Mouse (Mus musculus) MEL (cell line): Measurements from ENCODE around the gene Galnt6. TPM values are rescaled to one million over a fixed set of nuclear protein-coding genes. Genes with fewer than 3 reads are reported as not detected.

Source experiments
- DNase-seq: peaks from one replicate; pipeline ENCODE4 v3.0.0; 2011; ENCODE audit warnings: low read depth, low spot score
- H3K27ac ChIP-seq: 2 replicates; pipeline ENCODE4 v1.5.1; 2012; ENCODE audit warnings: low read depth, mild to moderate bottlenecking, control low read depth, low read length, moderate library complexity; ENCODE audit not compliant: control insufficient read depth
- H3K27me3 ChIP-seq, 2 experiments: fragments of 150-350 bp in 1 of 2; sonication (generic) in 1 of 2; 2 replicates each; pipeline ENCODE4 v1.6.1; 2012; ENCODE audit warnings: low read length in 2 of 2, mild to moderate bottlenecking in 2 of 2, improper control_type of control experiment in 1 of 2, moderate library complexity in 1 of 2; ENCODE audit not compliant: insufficient read depth in 2 of 2, control insufficient read depth in 1 of 2
- H3K36me3 ChIP-seq, 2 experiments: 2 replicates each; pipeline ENCODE4 v1.6.1; 2012 to 2014; ENCODE audit warnings: low read length in 2 of 2, improper control_type of control experiment in 1 of 2, inconsistent platforms in 1 of 2, mild to moderate bottlenecking in 1 of 2; ENCODE audit not compliant: insufficient read depth in 2 of 2, control insufficient read depth in 1 of 2
- H3K4me1 ChIP-seq, 2 experiments: fragments of 150-350 bp in 1 of 2; sonication (generic) in 1 of 2; 2 replicates each; pipeline ENCODE4 v1.6.1; 2012; ENCODE audit warnings: low read length in 2 of 2, improper control_type of control experiment in 1 of 2, mild to moderate bottlenecking in 1 of 2; ENCODE audit not compliant: insufficient read depth in 2 of 2, control insufficient read depth in 1 of 2
- H3K4me3 ChIP-seq, 2 experiments: fragments of 150-350 bp in 1 of 2; sonication (generic) in 1 of 2; 2 replicates each; pipeline ENCODE4 v1.5.1; 2012; ENCODE audit warnings: low read depth in 2 of 2, low read length in 2 of 2, mild to moderate bottlenecking in 2 of 2, moderate library complexity in 2 of 2, control low read depth in 1 of 2, improper control_type of control experiment in 1 of 2; ENCODE audit not compliant: control insufficient read depth in 1 of 2, insufficient read depth in 1 of 2
- H3K79me2 ChIP-seq: 2 replicates; pipeline ENCODE4 v1.6.1; 2012; ENCODE audit warnings: mild to moderate bottlenecking, low read length, moderate library complexity; ENCODE audit not compliant: control insufficient read depth, poor library complexity, insufficient read depth
- H3K9ac ChIP-seq: 2 replicates; pipeline ENCODE4 v1.6.1; 2012; ENCODE audit warnings: low read depth, mild to moderate bottlenecking, control low read depth, low read length, moderate library complexity; ENCODE audit not compliant: control insufficient read depth, poor library complexity, severe bottlenecking
- H3K9me3 ChIP-seq: fragments of 150-350 bp; sonication (generic); replicated peaks from 2 replicates; pipeline ENCODE4 v1.6.1; 2012; ENCODE audit warnings: mild to moderate bottlenecking, low read length, improper control_type of control experiment, moderate library complexity; ENCODE audit not compliant: insufficient read depth
- BHLHE40 ChIP-seq: IDR thresholded peaks from 2 replicates; pipeline ENCODE4 v1.6.1; 2012; ENCODE audit warnings: low read depth, mild to moderate bottlenecking, inconsistent platforms, low read length, improper control_type of control experiment, borderline replicate concordance
- CHD1 ChIP-seq: IDR thresholded peaks from 2 replicates; pipeline ENCODE4 v1.6.1; 2012; ENCODE audit warnings: low read depth, mild to moderate bottlenecking, inconsistent platforms, low read length, improper control_type of control experiment
- CTCF ChIP-seq, 3 experiments: IDR thresholded peaks in 2 of 3; conservative IDR thresholded peaks in 1 of 3; 2 replicates each; pipeline ENCODE4 v1.5.1; 2011 to 2012; ENCODE audit warnings: low read length in 3 of 3, low read depth in 2 of 3, mild to moderate bottlenecking in 2 of 3, improper control_type of control experiment in 1 of 3, inconsistent platforms in 1 of 3, mixed read lengths in 1 of 3, moderate library complexity in 1 of 3; ENCODE audit not compliant: control insufficient read depth in 1 of 3, insufficient read depth in 1 of 3, poor library complexity in 1 of 3, severe bottlenecking in 1 of 3
- MAZ ChIP-seq: IDR thresholded peaks from 2 replicates; pipeline ENCODE4 v1.6.1; 2012; ENCODE audit warnings: low read depth, mild to moderate bottlenecking, inconsistent platforms, low read length, improper control_type of control experiment
- MXI1 ChIP-seq: IDR thresholded peaks from 2 replicates; pipeline ENCODE4 v1.6.1; 2011; ENCODE audit warnings: mild to moderate bottlenecking, low read depth, low read length, improper control_type of control experiment
- MYB ChIP-seq: IDR thresholded peaks from 2 replicates; pipeline ENCODE4 v1.6.1; 2011; ENCODE audit warnings: mild to moderate bottlenecking, low read depth, low read length, improper control_type of control experiment
- MYC ChIP-seq: IDR thresholded peaks from 2 replicates; pipeline ENCODE4 v1.6.1; 2011; ENCODE audit warnings: low read depth, mild to moderate bottlenecking, low read length, improper control_type of control experiment, moderate library complexity
- NRF1 ChIP-seq: IDR thresholded peaks from 2 replicates; pipeline ENCODE4 v1.6.1; 2014; ENCODE audit warnings: low read depth, mild to moderate bottlenecking, inconsistent platforms, low read length, improper control_type of control experiment, moderate library complexity; ENCODE audit not compliant: poor library complexity, insufficient read depth, severe bottlenecking
- POLR2AphosphoS2 ChIP-seq: IDR thresholded peaks from 2 replicates; pipeline ENCODE4 v1.6.1; 2011; ENCODE audit warnings: low read length, improper control_type of control experiment
- POLR2AphosphoS5 ChIP-seq: IDR thresholded peaks from 2 replicates; pipeline ENCODE4 v1.6.1; 2012; ENCODE audit warnings: low read depth, borderline replicate concordance, mild to moderate bottlenecking, inconsistent platforms, low read length, moderate library complexity, mixed read lengths
- SIN3A ChIP-seq: IDR thresholded peaks from 2 replicates; pipeline ENCODE4 v1.6.1; 2012; ENCODE audit warnings: low read length, improper control_type of control experiment, inconsistent platforms
- SMC3 ChIP-seq: IDR thresholded peaks from 2 replicates; pipeline ENCODE4 v1.6.1; 2011; ENCODE audit warnings: low read depth, low read length, improper control_type of control experiment
- USF2 ChIP-seq, 2 experiments: IDR thresholded peaks; 2 replicates each; pipeline ENCODE4 v1.6.1; 2011 to 2012; ENCODE audit warnings: improper control_type of control experiment in 2 of 2, low read length in 2 of 2, borderline replicate concordance in 1 of 2, inconsistent platforms in 1 of 2, low read depth in 1 of 2, mild to moderate bottlenecking in 1 of 2; ENCODE audit not compliant: insufficient read depth in 1 of 2
- ZC3H11A ChIP-seq: IDR thresholded peaks from 2 replicates; pipeline ENCODE4 v1.6.1; 2012; ENCODE audit warnings: low read depth, mild to moderate bottlenecking, inconsistent platforms, low read length, improper control_type of control experiment
- ZKSCAN1 ChIP-seq: IDR thresholded peaks from 2 replicates; pipeline ENCODE4 v1.6.1; 2012; ENCODE audit warnings: low read depth, mild to moderate bottlenecking, inconsistent platforms, low read length, improper control_type of control experiment, moderate library complexity
- ZNF384 ChIP-seq: IDR thresholded peaks from 2 replicates; pipeline ENCODE4 v1.6.1; 2012; ENCODE audit warnings: low read depth, mild to moderate bottlenecking, inconsistent platforms, low read length, improper control_type of control experiment
- polyA plus RNA-seq, 2 experiments: library from polyadenylated mRNA; stranded (reverse) in 1 of 2; unstranded in 1 of 2; fragments of >175 nt in 1 of 2; fragments of >200 nt in 1 of 2; gene quantifications; 2 replicates each; pipeline versions ENCODE4 v1.2.1 to v1.2.4; 2012; ENCODE audit warnings: low replicate concordance in 2 of 2, low read depth in 1 of 2; ENCODE audit not compliant: insufficient read length in 2 of 2, insufficient read depth in 1 of 2, missing spikeins in 1 of 2
- total RNA-seq: library from RNA; depleted of rRNA; stranded (reverse); fragments of 300-350 nt; gene quantifications from 2 replicates; pipeline ENCODE4 v1.2.3, GENCODE M21; 2012

Gene Galnt6
- total and polyA plus RNA-seq, 3 experiments, result 16.1 to 17.0 TPM; not detected in 1

DNA sequence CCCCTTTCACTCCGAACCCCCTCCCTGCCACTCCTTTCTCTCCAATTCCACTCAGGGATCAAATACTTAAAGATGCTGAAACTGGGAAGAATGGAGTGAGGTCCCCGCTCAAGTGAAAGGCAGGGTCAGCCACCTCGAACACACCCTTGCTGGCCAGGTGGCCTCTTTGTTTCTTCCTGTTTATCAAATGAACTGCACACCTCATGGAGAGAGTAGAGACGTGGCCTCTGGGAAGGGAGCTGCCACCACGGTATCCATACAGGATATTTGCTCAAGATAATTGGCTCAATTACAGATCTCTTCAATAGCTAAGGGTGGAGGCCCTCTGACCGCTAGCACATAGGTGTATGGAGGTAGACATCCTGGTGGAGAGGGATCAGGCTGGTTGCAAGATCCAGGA lies 6.6 kb downstream of the Galnt6 start:
- no peaks in the 10 kb centered on the region for H3K9me3 ChIP-seq
- no peaks in the 10 kb centered on the region for H3K27me3 ChIP-seq
- TF ChIP-seq MAZ, result no peak
- TF ChIP-seq ZKSCAN1, result no peak
- no peak for TF ChIP-seq MYC
- no peak for TF ChIP-seq SIN3A
- no peak for TF ChIP-seq POLR2AphosphoS5
- no peak for TF ChIP-seq NRF1
- no peak for TF ChIP-seq USF2 (IDR thresholded peaks at IDR 0.05; ENCODE audit: borderline replicate concordance in 1 of 2, insufficient read depth in 1 of 2, low read depth in 1 of 2, low read length in 2 of 2)
- TF ChIP-seq CTCF (IDR thresholded peaks at IDR 0.05 in 2 of 3, conservative IDR thresholded peaks at IDR 0.05 in 1 of 3; ENCODE audit: control insufficient read depth in 1 of 3, insufficient read depth in 1 of 3, low read depth in 2 of 3, low read length in 3 of 3, poor library complexity in 1 of 3, severe bottlenecking in 1 of 3), result no peak
- TF ChIP-seq MYB, result no peak
- TF ChIP-seq ZNF384, result no peak
- no peak; the same call in 1 of the 2 replicates for TF ChIP-seq SMC3
- no peak for TF ChIP-seq CHD1
- H3K79me2 ChIP-seq, result no peaks in the 10 kb centered on the region
- H3K4me1 ChIP-seq, result peaks cover 16 to 31% of the 10 kb centered on the region in 2 experiments
- peaks cover 2 to 20% of the 10 kb centered on the region in 2 experiments; a peak in 3 of 4 replicates for H3K36me3 ChIP-seq
- no peak for DNase-seq
- H3K9ac ChIP-seq, result no peak overlapping the region
- H3K27ac ChIP-seq, result peak overlapping the region; percentile 5; the same call in 1 of the 2 replicates
- no peak overlapping the region for H3K4me3 ChIP-seq

- no peaks in the 10 kb centered on the region for H3K9me3 ChIP-seq
- no peak overlapping the region for H3K4me3 ChIP-seq
- DNase-seq, result no peak
- H3K4me1 ChIP-seq, result peaks cover 20 to 34% of the 10 kb centered on the region in 2 experiments
- no peak overlapping the region for H3K27ac ChIP-seq
- H3K27me3 ChIP-seq, result no peaks in the 10 kb centered on the region
- no peak for TF ChIP-seq ZC3H11A
- TF ChIP-seq SIN3A, result no peak
- no peak for TF ChIP-seq BHLHE40
- TF ChIP-seq POLR2AphosphoS2, result no peak
- no peak for TF ChIP-seq MXI1
- no peaks in the 10 kb centered on the region for H3K79me2 ChIP-seq
- no peak overlapping the region for H3K9ac ChIP-seq
- peaks cover 2 to 23% of the 10 kb centered on the region in 2 experiments; a peak in 3 of 4 replicates for H3K36me3 ChIP-seq
Measured at GRCm38 (mm10) chr15:100722026-100722425, 7.2 kb downstream of the Galnt6 start.
